Mouse (Mus musculus) MEL (cell line): Measurements from ENCODE around the gene Treh. TPM values are rescaled to one million over a fixed set of nuclear protein-coding genes. Genes with fewer than 3 reads are reported as not detected.

Source experiments
- DNase-seq: peaks from one replicate; pipeline ENCODE4 v3.0.0; 2011; ENCODE audit warnings: low read depth, low spot score
- H3K27ac ChIP-seq: 2 replicates; pipeline ENCODE4 v1.5.1; 2012; ENCODE audit warnings: low read depth, mild to moderate bottlenecking, control low read depth, low read length, moderate library complexity; ENCODE audit not compliant: control insufficient read depth
- H3K27me3 ChIP-seq, 2 experiments: fragments of 150-350 bp in 1 of 2; sonication (generic) in 1 of 2; 2 replicates each; pipeline ENCODE4 v1.6.1; 2012; ENCODE audit warnings: low read length in 2 of 2, mild to moderate bottlenecking in 2 of 2, improper control_type of control experiment in 1 of 2, moderate library complexity in 1 of 2; ENCODE audit not compliant: insufficient read depth in 2 of 2, control insufficient read depth in 1 of 2
- H3K36me3 ChIP-seq, 2 experiments: 2 replicates each; pipeline ENCODE4 v1.6.1; 2012 to 2014; ENCODE audit warnings: low read length in 2 of 2, improper control_type of control experiment in 1 of 2, inconsistent platforms in 1 of 2, mild to moderate bottlenecking in 1 of 2; ENCODE audit not compliant: insufficient read depth in 2 of 2, control insufficient read depth in 1 of 2
- H3K4me1 ChIP-seq, 2 experiments: fragments of 150-350 bp in 1 of 2; sonication (generic) in 1 of 2; 2 replicates each; pipeline ENCODE4 v1.6.1; 2012; ENCODE audit warnings: low read length in 2 of 2, improper control_type of control experiment in 1 of 2, mild to moderate bottlenecking in 1 of 2; ENCODE audit not compliant: insufficient read depth in 2 of 2, control insufficient read depth in 1 of 2
- H3K4me3 ChIP-seq, 2 experiments: fragments of 150-350 bp in 1 of 2; sonication (generic) in 1 of 2; 2 replicates each; pipeline ENCODE4 v1.5.1; 2012; ENCODE audit warnings: low read depth in 2 of 2, low read length in 2 of 2, mild to moderate bottlenecking in 2 of 2, moderate library complexity in 2 of 2, control low read depth in 1 of 2, improper control_type of control experiment in 1 of 2; ENCODE audit not compliant: control insufficient read depth in 1 of 2, insufficient read depth in 1 of 2
- H3K79me2 ChIP-seq: 2 replicates; pipeline ENCODE4 v1.6.1; 2012; ENCODE audit warnings: mild to moderate bottlenecking, low read length, moderate library complexity; ENCODE audit not compliant: control insufficient read depth, poor library complexity, insufficient read depth
- H3K9ac ChIP-seq: 2 replicates; pipeline ENCODE4 v1.6.1; 2012; ENCODE audit warnings: low read depth, mild to moderate bottlenecking, control low read depth, low read length, moderate library complexity; ENCODE audit not compliant: control insufficient read depth, poor library complexity, severe bottlenecking
- H3K9me3 ChIP-seq: fragments of 150-350 bp; sonication (generic); replicated peaks from 2 replicates; pipeline ENCODE4 v1.6.1; 2012; ENCODE audit warnings: mild to moderate bottlenecking, low read length, improper control_type of control experiment, moderate library complexity; ENCODE audit not compliant: insufficient read depth
- CHD1 ChIP-seq: IDR thresholded peaks from 2 replicates; pipeline ENCODE4 v1.6.1; 2012; ENCODE audit warnings: low read depth, mild to moderate bottlenecking, inconsistent platforms, low read length, improper control_type of control experiment
- CHD2 ChIP-seq: IDR thresholded peaks from 2 replicates; pipeline ENCODE4 v1.6.1; 2011; ENCODE audit warnings: low read length, improper control_type of control experiment
- EP300 ChIP-seq, 2 experiments: IDR thresholded peaks; 2 replicates each; pipeline ENCODE4 v1.6.1; 2011; ENCODE audit warnings: improper control_type of control experiment in 2 of 2, low read length in 2 of 2, low read depth in 1 of 2, mild to moderate bottlenecking in 1 of 2
- GABPA ChIP-seq: IDR thresholded peaks from 2 replicates; pipeline ENCODE4 v1.6.1; 2012; ENCODE audit warnings: low read depth, mild to moderate bottlenecking, inconsistent platforms, low read length, improper control_type of control experiment, moderate library complexity
- MAFK ChIP-seq: IDR thresholded peaks from 2 replicates; pipeline ENCODE4 v1.6.1; 2011; ENCODE audit warnings: low read depth, mild to moderate bottlenecking, low read length, improper control_type of control experiment, borderline replicate concordance
- MAZ ChIP-seq: IDR thresholded peaks from 2 replicates; pipeline ENCODE4 v1.6.1; 2012; ENCODE audit warnings: low read depth, mild to moderate bottlenecking, inconsistent platforms, low read length, improper control_type of control experiment
- MEF2A ChIP-seq: IDR thresholded peaks from 2 replicates; pipeline ENCODE4 v1.6.1; 2014; ENCODE audit warnings: low read depth, mild to moderate bottlenecking, inconsistent platforms, low read length, improper control_type of control experiment; ENCODE audit not compliant: poor library complexity, insufficient replicate concordance, severe bottlenecking; ENCODE audit errors: extremely low read depth
- MYC ChIP-seq: IDR thresholded peaks from 2 replicates; pipeline ENCODE4 v1.6.1; 2011; ENCODE audit warnings: low read depth, mild to moderate bottlenecking, low read length, improper control_type of control experiment, moderate library complexity
- RCOR1 ChIP-seq: IDR thresholded peaks from 2 replicates; pipeline ENCODE4 v1.6.1; 2012; ENCODE audit warnings: low read depth, mild to moderate bottlenecking, inconsistent platforms, low read length, improper control_type of control experiment
- SIN3A ChIP-seq: IDR thresholded peaks from 2 replicates; pipeline ENCODE4 v1.6.1; 2012; ENCODE audit warnings: low read length, improper control_type of control experiment, inconsistent platforms
- SMC3 ChIP-seq: IDR thresholded peaks from 2 replicates; pipeline ENCODE4 v1.6.1; 2011; ENCODE audit warnings: low read depth, low read length, improper control_type of control experiment
- TBP ChIP-seq: IDR thresholded peaks from 2 replicates; pipeline ENCODE4 v1.8.0; 2011; ENCODE audit warnings: low read depth, low read length, improper control_type of control experiment
- TCF12 ChIP-seq: IDR thresholded peaks from 2 replicates; pipeline ENCODE4 v1.6.1; 2014; ENCODE audit warnings: low read depth, mild to moderate bottlenecking, inconsistent platforms, low read length, improper control_type of control experiment, moderate library complexity
- USF2 ChIP-seq, 2 experiments: IDR thresholded peaks; 2 replicates each; pipeline ENCODE4 v1.6.1; 2011 to 2012; ENCODE audit warnings: improper control_type of control experiment in 2 of 2, low read length in 2 of 2, borderline replicate concordance in 1 of 2, inconsistent platforms in 1 of 2, low read depth in 1 of 2, mild to moderate bottlenecking in 1 of 2; ENCODE audit not compliant: insufficient read depth in 1 of 2
- ZKSCAN1 ChIP-seq: IDR thresholded peaks from 2 replicates; pipeline ENCODE4 v1.6.1; 2012; ENCODE audit warnings: low read depth, mild to moderate bottlenecking, inconsistent platforms, low read length, improper control_type of control experiment, moderate library complexity
- ZMIZ1 ChIP-seq: IDR thresholded peaks from 2 replicates; pipeline ENCODE4 v1.6.1; 2012; ENCODE audit warnings: low read depth, mild to moderate bottlenecking, inconsistent platforms, low read length, improper control_type of control experiment, moderate library complexity
- polyA plus RNA-seq, 2 experiments: library from polyadenylated mRNA; stranded (reverse) in 1 of 2; unstranded in 1 of 2; fragments of >175 nt in 1 of 2; fragments of >200 nt in 1 of 2; gene quantifications; 2 replicates each; pipeline versions ENCODE4 v1.2.1 to v1.2.4; 2012; ENCODE audit warnings: low replicate concordance in 2 of 2, low read depth in 1 of 2; ENCODE audit not compliant: insufficient read length in 2 of 2, insufficient read depth in 1 of 2, missing spikeins in 1 of 2
- total RNA-seq: library from RNA; depleted of rRNA; stranded (reverse); fragments of 300-350 nt; gene quantifications from 2 replicates; pipeline ENCODE4 v1.2.3, GENCODE M21; 2012

Treh gene
- total and polyA plus RNA-seq, 3 experiments, result not detected

DNA sequence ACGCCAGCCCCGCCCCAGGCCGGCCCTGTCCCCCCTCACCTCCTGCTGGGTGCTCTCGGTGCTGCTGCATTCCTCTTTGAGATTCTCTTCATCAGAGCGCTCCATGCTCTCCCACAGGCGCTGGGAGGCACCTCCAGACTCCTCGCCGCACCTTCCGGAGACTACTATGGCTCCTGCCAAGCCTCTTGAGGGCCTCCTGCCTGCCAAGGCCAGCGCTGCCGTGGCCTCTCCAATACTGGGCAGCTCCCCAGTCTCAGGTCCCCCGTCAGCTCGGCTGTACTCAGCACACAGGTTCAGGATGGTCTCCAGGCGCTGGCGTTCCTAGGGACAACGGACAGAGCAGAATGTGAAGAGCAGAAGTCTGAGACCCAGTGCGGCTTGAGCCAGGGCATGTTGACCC is 38.6 kb downstream of the Treh start:
- Histone ChIP-seq H3K27me3 (no peaks in the 10 kb centered on the region), H3K9ac (no peak overlapping the region), H3K36me3 (peaks cover 0 to 3% of the 10 kb centered on the region in 2 experiments; a peak in 2 of 4 replicates), H3K4me3 (no peak overlapping the region), H3K4me1 (peaks cover 3 to 6% of the 10 kb centered on the region in 2 experiments), H3K27ac (no peak overlapping the region), H3K79me2 (no peaks in the 10 kb centered on the region), H3K9me3 (no peaks in the 10 kb centered on the region)
- no peak for TF ChIP-seq GABPA
- no peak for TF ChIP-seq MAZ
- no peak for DNase-seq

DNA sequence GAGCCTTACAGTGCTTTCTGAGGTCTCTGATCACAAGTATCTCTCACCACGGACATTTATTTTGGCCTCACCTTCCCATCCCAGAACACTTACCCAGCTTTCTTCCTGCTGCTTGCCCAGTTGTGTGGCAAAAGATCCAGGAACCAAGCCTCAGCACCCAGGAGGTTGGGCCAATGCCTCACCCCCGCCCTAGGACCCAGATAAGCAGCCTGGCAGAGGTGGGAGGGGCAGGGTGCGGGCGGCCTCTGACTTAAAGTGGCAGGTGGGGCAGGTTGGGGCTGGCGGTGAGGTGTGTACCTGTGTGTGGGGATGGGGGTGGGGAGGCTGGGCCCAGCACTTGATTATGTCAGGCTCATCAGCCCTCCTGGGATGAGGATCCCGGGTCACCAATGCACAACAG is 40.0 kb downstream of the Treh start:
- TF ChIP-seq SIN3A (no peak), EP300 (IDR thresholded peaks at IDR 0.05; ENCODE audit: low read depth in 1 of 2, low read length in 2 of 2) (no peak), ZKSCAN1 (no peak), USF2 (IDR thresholded peaks at IDR 0.05; ENCODE audit: borderline replicate concordance in 1 of 2, insufficient read depth in 1 of 2, low read depth in 1 of 2, low read length in 2 of 2) (no peak), MYC (no peak), SMC3 (no peak), MAFK (no peak), RCOR1 (no peak), MEF2A (no peak), CHD2 (no peak), TBP (no peak), MAZ (no peak), ZMIZ1 (no peak), TCF12 (no peak), GABPA (no peak), CHD1 (no peak)
- TF ChIP-seq, all 39 proteins: peak for 0
- no peak overlapping the region for H3K27ac ChIP-seq
- no peaks in the 10 kb centered on the region for H3K9me3 ChIP-seq
- peaks cover 0 to 13% of the 10 kb centered on the region in 2 experiments; a peak in 2 of 4 replicates for H3K36me3 ChIP-seq
- DNase-seq, result no peak
- no peak overlapping the region for H3K9ac ChIP-seq
- peaks cover 17 to 18% of the 10 kb centered on the region in 2 experiments for H3K4me1 ChIP-seq
- H3K27me3 ChIP-seq, result no peaks in the 10 kb centered on the region
- H3K4me3 ChIP-seq, result no peak overlapping the region
- no peaks in the 10 kb centered on the region for H3K79me2 ChIP-seq
